Mouse (Mus musculus): ENCODE results near the gene Carm1. TPM values are rescaled to one million over a fixed set of nuclear protein-coding genes. Genes with fewer than 3 reads are reported as not detected.

Carm1 gene
- polyA plus RNA-seq, 1 experiment from 2014 or later, result 42.0 TPM

DNA sequence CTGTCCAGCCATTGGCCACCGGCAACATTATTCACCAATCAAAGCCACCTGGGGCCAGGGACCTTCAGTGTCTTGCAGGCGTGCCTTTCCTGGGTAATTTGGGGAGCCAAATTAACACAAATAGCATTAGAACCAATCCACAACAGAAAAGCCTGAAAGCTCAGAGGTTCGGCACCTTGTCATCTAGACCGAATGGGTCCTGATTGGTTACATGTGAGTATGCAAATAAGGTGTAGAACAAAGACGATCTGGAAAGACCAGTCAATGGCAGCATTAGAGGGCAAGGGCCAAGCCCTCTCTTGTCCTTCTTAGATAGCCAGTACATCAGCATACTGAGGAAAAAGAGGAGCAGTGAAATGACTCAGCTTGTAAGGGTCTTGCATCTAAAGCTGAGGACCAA is 59.2 kb downstream of the Carm1 start:
- no peak overlapping the region for H3K9ac ChIP-seq (replicated peaks; ENCODE audit: low read length)
- H3K27me3 ChIP-seq (ENCODE audit: control insufficient read depth, insufficient read depth, low read length), result no peaks in the 10 kb centered on the region
- no peak overlapping the region for H3K4me3 ChIP-seq (replicated peaks; ENCODE audit: low read depth, low read length)
- no peak overlapping the region for H3K27ac ChIP-seq (replicated peaks; ENCODE audit: low read depth, low read length)
- WGBS, result 71% methylated on average over 5 of the region's 5 CpGs
- no peak for ATAC-seq (ENCODE audit: low FRiP score, low TSS enrichment)
- H3K4me1 ChIP-seq (ENCODE audit: control insufficient read depth, insufficient read depth, low read length), result no peaks in the 10 kb centered on the region
- H3K9me3 ChIP-seq (ENCODE audit: control insufficient read depth, low read length), result no peaks in the 10 kb centered on the region
- no peak for DNase-seq
- H3K4me2 ChIP-seq (ENCODE audit: low read length), result no peak overlapping the region
- H3K36me3 ChIP-seq (ENCODE audit: control insufficient read depth, insufficient read depth, low read length), result no peaks in the 10 kb centered on the region

DNA sequence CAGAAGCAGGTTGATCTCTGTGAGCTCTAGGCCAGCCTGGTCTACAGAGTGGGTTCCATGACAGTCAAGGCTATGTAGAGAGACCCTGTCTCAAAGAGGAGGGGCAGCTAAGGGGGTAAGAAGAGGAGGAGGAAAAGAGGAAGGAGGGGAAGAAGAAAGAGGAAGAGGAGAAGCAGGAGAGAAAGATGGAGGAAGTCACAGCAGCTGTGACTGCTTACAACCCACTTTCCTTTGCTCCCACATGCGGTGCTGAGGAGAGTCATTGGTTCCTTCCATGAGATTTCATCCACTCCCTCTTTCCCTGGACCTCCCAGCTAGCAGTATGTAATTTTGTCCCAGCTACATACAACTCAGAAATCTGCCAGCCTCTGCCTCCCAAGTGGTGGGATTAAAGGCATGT is 60.0 kb downstream of the Carm1 start:
- no peaks in the 10 kb centered on the region for H3K27me3 ChIP-seq (ENCODE audit: control insufficient read depth, insufficient read depth, low read length)
- H3K4me1 ChIP-seq (ENCODE audit: control insufficient read depth, insufficient read depth, low read length), result no peaks in the 10 kb centered on the region
- WGBS, result 79% methylated on average over 1 of the region's 1 CpGs
- H3K4me2 ChIP-seq (ENCODE audit: low read length), result no peak overlapping the region
- no peaks in the 10 kb centered on the region for H3K36me3 ChIP-seq (ENCODE audit: control insufficient read depth, insufficient read depth, low read length)
- H3K27ac ChIP-seq (replicated peaks; ENCODE audit: low read depth, low read length), result no peak overlapping the region
- H3K9ac ChIP-seq (replicated peaks; ENCODE audit: low read length), result no peak overlapping the region
- DNase-seq, result no peak
- no peak overlapping the region for H3K4me3 ChIP-seq (replicated peaks; ENCODE audit: low read depth, low read length)
- ATAC-seq (ENCODE audit: low FRiP score, low TSS enrichment), result no peak
- no peaks in the 10 kb centered on the region for H3K9me3 ChIP-seq (ENCODE audit: control insufficient read depth, low read length)

DNA sequence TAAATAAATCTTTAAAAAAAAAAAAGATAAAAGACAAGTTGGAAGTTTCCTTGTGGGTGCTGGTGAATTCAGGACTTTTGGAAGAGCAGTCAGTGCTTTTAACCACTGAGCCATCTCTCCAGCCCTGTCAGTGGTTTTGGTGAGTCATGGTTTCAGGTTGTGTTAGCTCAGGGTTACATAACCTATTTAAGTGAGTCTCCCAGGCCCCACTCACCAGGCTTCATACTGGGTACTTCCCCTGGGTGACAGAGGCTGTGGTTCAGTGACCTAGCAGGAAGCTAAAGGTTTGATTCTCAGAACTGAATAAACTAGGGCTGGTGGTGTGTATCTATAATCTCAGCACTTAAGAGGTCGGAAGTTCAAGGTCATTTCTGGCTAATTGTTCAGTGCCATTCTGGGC is 63.2 kb downstream of the Carm1 start:
- no peak for DNase-seq
- Histone ChIP-seq H3K9me3 (ENCODE audit: control insufficient read depth, low read length) (no peaks in the 10 kb centered on the region), H3K4me1 (ENCODE audit: control insufficient read depth, insufficient read depth, low read length) (no peaks in the 10 kb centered on the region), H3K27ac (replicated peaks; ENCODE audit: low read depth, low read length) (no peak overlapping the region), H3K9ac (replicated peaks; ENCODE audit: low read length) (no peak overlapping the region), H3K4me2 (ENCODE audit: low read length) (no peak overlapping the region), H3K27me3 (ENCODE audit: control insufficient read depth, insufficient read depth, low read length) (no peaks in the 10 kb centered on the region), H3K36me3 (ENCODE audit: control insufficient read depth, insufficient read depth, low read length) (no peaks in the 10 kb centered on the region), H3K4me3 (replicated peaks; ENCODE audit: low read depth, low read length) (no peak overlapping the region)
- 92% methylated on average over 1 of the region's 1 CpGs for WGBS
- ATAC-seq (ENCODE audit: low FRiP score, low TSS enrichment), result no peak

DNA sequence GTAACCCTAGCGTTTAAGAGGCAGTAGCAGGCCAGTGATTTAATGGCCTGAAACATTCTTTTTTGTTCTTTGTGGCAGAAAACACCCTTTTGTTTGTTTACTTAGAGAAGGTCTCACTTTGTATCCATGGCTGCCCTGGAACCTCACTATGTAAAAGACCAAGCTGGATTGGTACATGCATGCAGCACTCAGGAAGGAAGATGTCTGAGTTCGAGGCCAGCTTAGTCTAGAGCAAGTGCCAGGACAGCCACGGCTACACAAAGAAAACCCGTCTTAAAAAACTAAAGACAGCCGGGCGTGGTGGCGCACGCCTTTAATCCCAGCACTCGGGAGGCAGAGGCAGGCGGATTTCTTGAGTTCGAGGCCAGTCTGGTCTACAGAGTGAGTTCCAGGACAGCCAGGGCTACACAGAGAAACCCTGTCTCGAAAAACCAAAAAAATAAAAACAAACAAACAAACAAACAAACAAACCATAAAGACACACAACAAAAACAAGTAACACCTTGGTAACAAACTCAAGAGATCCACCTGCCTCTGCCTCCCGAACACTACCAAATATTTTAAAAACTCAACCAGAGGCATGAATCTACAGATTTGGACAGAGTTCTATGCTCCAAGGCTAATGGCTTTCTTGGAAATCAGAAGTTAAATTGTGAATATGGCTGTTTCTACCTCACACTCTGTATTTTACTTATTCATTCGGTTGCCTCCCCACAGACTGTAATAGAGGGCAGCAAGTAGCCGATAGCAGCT is 68.3 kb downstream of the Carm1 start:
- Histone ChIP-seq H3K27me3 (ENCODE audit: control insufficient read depth, insufficient read depth, low read length) (no peaks in the 10 kb centered on the region), H3K36me3 (ENCODE audit: control insufficient read depth, insufficient read depth, low read length) (no peaks in the 10 kb centered on the region; the same call in none of the 2 replicates), H3K4me3 (replicated peaks; ENCODE audit: low read depth, low read length) (peak overlapping the region; percentile 76), H3K4me1 (ENCODE audit: control insufficient read depth, insufficient read depth, low read length) (peaks cover 16% of the 10 kb centered on the region), H3K27ac (replicated peaks; ENCODE audit: low read depth, low read length) (peak overlapping the region; percentile 99), H3K4me2 (ENCODE audit: low read length) (peak overlapping the region; percentile 73), H3K9me3 (ENCODE audit: control insufficient read depth, low read length) (no peaks in the 10 kb centered on the region), H3K9ac (replicated peaks; ENCODE audit: low read length) (peak overlapping the region; percentile 96)
- no peak for DNase-seq
- ATAC-seq (ENCODE audit: low FRiP score, low TSS enrichment), result no peak
- WGBS, result 81% methylated on average over 15 of the region's 15 CpGs

DNA sequence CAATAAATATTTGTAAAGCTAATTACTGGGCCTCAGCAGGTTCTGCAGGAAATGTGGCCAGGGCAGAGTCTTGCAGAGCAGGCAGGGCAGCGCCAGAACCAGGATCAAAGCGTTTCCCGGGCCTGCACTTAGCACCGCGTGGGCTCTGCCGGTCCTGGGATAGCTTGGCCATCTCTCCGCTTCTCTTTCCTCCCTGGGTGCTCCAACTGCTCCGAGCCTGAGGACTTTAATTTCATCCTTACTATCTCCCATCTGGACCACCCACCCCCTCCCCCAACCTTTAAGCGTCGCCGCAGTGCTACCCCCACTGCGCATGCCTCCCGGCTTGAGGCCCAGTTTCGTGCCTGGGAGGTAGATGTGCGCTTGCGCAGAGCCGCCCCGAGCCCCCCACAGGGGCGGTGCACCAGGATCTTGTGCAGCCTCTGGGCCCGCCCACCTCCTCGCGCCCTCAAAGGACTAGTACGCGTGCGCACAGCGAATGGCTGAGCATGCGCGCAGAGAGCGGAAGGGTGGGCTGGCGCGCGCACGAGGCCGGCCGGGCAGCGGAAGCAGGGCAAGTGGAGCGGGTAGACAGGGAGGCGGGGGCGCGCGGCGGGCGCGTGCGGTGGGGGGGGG is 69.0 kb downstream of the Carm1 start, which contains the start of gene Smarca4:
Gene Smarca4, plus strand, starts transcription at position 553 of the 615 bp plus-strand sequence.
- under 1% methylated on average over 42 of the region's 45 CpGs for WGBS
- Histone ChIP-seq H3K27ac (replicated peaks; ENCODE audit: low read depth, low read length) (peak within 1 kb of the TSS; percentile 99), H3K36me3 (ENCODE audit: control insufficient read depth, insufficient read depth, low read length) (no peaks in the 10 kb centered on the region; the same call in none of the 2 replicates), H3K4me2 (ENCODE audit: low read length) (peak within 1 kb of the TSS; percentile 73), H3K4me3 (replicated peaks; ENCODE audit: low read depth, low read length) (peak within 1 kb of the TSS; percentile 76), H3K9ac (replicated peaks; ENCODE audit: low read length) (peak within 1 kb of the TSS; percentile 96), H3K4me1 (ENCODE audit: control insufficient read depth, insufficient read depth, low read length) (peaks cover 17% of the 10 kb centered on the region), H3K27me3 (ENCODE audit: control insufficient read depth, insufficient read depth, low read length) (no peaks in the 10 kb centered on the region), H3K9me3 (ENCODE audit: control insufficient read depth, low read length) (no peaks in the 10 kb centered on the region)
- ATAC-seq (ENCODE audit: low FRiP score, low TSS enrichment), result peak; percentile 93
- peak; percentile 100 for DNase-seq

DNA sequence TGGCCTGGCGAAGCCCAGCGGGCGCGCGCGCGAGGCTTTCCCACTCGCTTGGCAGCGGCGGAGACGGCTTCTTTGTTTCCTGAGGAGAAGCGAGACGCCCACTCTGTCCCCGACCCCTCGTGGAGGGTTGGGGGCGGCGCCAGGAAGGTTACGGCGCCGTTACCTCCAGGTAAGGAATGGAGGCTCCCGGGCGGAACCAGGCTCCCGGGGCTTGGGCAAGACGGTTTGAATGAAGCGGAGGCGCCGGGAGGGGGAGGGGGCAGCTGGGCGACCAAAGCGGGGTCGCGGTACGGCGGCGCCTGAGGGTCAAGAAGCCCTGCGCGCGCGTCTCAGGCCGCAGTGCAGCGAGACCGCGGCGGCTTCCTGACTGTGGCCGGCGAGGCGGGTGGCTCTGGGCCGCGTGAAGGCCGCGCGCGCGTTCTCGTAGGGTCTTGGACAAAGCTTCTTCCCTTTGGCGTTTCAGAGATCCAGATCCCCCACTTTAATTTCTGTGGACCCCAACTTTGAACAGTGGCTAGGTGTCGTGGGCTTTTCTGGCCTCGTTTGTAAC is 69.6 kb downstream of the Carm1 start:
- DNase-seq (peak; percentile 93), ATAC-seq (ENCODE audit: low FRiP score, low TSS enrichment) (peak; percentile 82)
- peak overlapping the region; percentile 70 for H3K4me2 ChIP-seq (ENCODE audit: low read length)
- no peaks in the 10 kb centered on the region; the same call in none of the 2 replicates for H3K36me3 ChIP-seq (ENCODE audit: control insufficient read depth, insufficient read depth, low read length)
- H3K27ac ChIP-seq (replicated peaks; ENCODE audit: low read depth, low read length), result peak overlapping the region; percentile 99
- peaks cover 21% of the 10 kb centered on the region for H3K4me1 ChIP-seq (ENCODE audit: control insufficient read depth, insufficient read depth, low read length)
- no peaks in the 10 kb centered on the region for H3K9me3 ChIP-seq (ENCODE audit: control insufficient read depth, low read length)
- peak overlapping the region; percentile 76 for H3K4me3 ChIP-seq (replicated peaks; ENCODE audit: low read depth, low read length)
- peak overlapping the region; percentile 96 for H3K9ac ChIP-seq (replicated peaks; ENCODE audit: low read length)
- no peaks in the 10 kb centered on the region for H3K27me3 ChIP-seq (ENCODE audit: control insufficient read depth, insufficient read depth, low read length)
- WGBS, result under 1% methylated on average over 52 of the region's 57 CpGs

DNA sequence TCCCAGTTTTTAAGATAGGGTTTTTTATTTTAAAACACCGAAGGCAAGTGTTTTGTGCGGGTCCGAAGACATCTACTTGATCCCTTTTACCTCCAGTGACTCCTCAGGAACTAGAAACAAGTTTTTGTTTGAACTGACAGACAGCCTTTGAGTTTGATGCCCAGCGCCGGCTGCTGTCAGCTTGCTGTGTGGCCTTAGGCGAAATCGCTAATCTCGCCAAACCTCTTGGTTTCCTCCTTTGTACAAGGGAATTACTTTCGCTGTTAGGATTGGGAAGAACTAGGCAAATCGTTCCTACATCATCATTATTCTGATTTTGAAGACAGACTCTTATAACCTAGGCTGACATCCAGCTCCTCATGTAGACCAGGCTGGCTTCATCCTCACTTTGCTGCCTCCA is 70.4 kb downstream of the Carm1 start:
- peak overlapping the region; percentile 70 for H3K4me2 ChIP-seq (ENCODE audit: low read length)
- H3K4me3 ChIP-seq (replicated peaks; ENCODE audit: low read depth, low read length), result peak overlapping the region; percentile 76
- H3K9me3 ChIP-seq (ENCODE audit: control insufficient read depth, low read length), result no peaks in the 10 kb centered on the region
- DNase-seq, result peak; percentile 73
- H3K36me3 ChIP-seq (ENCODE audit: control insufficient read depth, insufficient read depth, low read length), result no peaks in the 10 kb centered on the region; the same call in none of the 2 replicates
- peaks cover 21% of the 10 kb centered on the region for H3K4me1 ChIP-seq (ENCODE audit: control insufficient read depth, insufficient read depth, low read length)
- 3% methylated on average over 10 of the region's 10 CpGs for WGBS
- H3K27ac ChIP-seq (replicated peaks; ENCODE audit: low read depth, low read length), result peak overlapping the region; percentile 99
- no peak for ATAC-seq (ENCODE audit: low FRiP score, low TSS enrichment)
- H3K27me3 ChIP-seq (ENCODE audit: control insufficient read depth, insufficient read depth, low read length), result no peaks in the 10 kb centered on the region
- peak overlapping the region; percentile 96 for H3K9ac ChIP-seq (replicated peaks; ENCODE audit: low read length)

DNA sequence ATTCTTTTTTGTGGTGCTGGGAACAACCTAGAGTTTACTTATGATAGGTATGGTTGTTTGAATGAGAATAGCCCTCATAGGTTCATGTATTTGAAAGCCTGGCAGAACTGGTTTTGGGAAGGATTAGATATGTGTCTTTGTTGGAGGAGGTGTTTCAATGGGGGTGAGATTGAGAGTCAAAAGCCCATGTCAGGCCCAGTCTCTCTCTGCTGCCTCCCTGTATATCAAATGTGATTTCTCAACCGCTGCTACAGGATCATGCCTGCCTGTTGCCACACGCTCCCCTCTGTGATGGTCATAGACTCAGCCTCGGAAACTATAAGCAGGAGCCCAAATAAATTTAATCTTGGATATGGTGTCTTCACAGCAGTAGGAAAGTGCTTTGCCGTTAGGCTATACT is 73.5 kb downstream of the Carm1 start:
- no peaks in the 10 kb centered on the region; the same call in none of the 2 replicates for H3K36me3 ChIP-seq (ENCODE audit: control insufficient read depth, insufficient read depth, low read length)
- H3K4me1 ChIP-seq (ENCODE audit: control insufficient read depth, insufficient read depth, low read length), result peaks cover 24% of the 10 kb centered on the region
- H3K4me2 ChIP-seq (ENCODE audit: low read length), result no peak overlapping the region

More for the DNA sequence above, 73.5 kb downstream of the Carm1 start:
- H3K4me3 ChIP-seq (replicated peaks; ENCODE audit: low read depth, low read length), result no peak overlapping the region
- H3K27me3 ChIP-seq (ENCODE audit: control insufficient read depth, insufficient read depth, low read length), result no peaks in the 10 kb centered on the region
- ATAC-seq (ENCODE audit: low FRiP score, low TSS enrichment) (no peak), DNase-seq (no peak)
- H3K9me3 ChIP-seq (ENCODE audit: control insufficient read depth, low read length), result no peaks in the 10 kb centered on the region
- no peak overlapping the region for H3K27ac ChIP-seq (replicated peaks; ENCODE audit: low read depth, low read length)
- 90% methylated on average over 4 of the region's 4 CpGs for WGBS
- H3K9ac ChIP-seq (replicated peaks; ENCODE audit: low read length), result no peak overlapping the region

Data from midbrain, embryonic 14.5 days (tissue).